Mouse (Mus musculus) G1E-ER4 (cell line): ENCODE results near the gene Gm20388. TPM values are rescaled to one million over a fixed set of nuclear protein-coding genes. Genes with fewer than 3 reads are reported as not detected.

Experiments
- GATA1 ChIP-seq: IDR thresholded peaks from one replicate; pipeline ENCODE4 v1.8.0; 2012; ENCODE audit warnings: low read length, inconsistent platforms
- polyA plus RNA-seq: library from polyadenylated mRNA; stranded (reverse); fragments of >175 nt; gene quantifications from 2 replicates; pipeline ENCODE4 v1.2.3, GENCODE M21; 2012

Gm20388 gene
- polyA plus RNA-seq, 1 experiment = not detected

- no peak for TF ChIP-seq GATA1
Observed at GRCm38 (mm10) chr8:124318612-124319315, 4408.1 kb downstream of the Gm20388 start.

DNA sequence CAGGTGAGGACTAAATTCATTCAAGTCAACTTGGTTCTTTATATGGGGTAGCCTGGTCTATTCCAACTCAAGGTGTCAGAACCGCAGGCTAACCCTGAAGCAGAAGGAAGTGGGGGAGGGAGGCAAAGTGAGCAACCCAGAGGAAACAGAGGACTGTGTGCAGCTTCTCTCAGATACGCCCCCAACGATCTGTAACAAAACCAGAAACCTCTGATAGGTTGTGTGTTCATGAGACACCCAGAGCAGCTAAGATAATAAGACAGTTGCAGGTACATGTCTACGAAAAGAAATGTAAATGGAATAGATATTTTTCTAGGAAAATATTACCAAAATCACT, 4408.6 kb downstream of the Gm20388 start:
- no peak for TF ChIP-seq GATA1

DNA sequence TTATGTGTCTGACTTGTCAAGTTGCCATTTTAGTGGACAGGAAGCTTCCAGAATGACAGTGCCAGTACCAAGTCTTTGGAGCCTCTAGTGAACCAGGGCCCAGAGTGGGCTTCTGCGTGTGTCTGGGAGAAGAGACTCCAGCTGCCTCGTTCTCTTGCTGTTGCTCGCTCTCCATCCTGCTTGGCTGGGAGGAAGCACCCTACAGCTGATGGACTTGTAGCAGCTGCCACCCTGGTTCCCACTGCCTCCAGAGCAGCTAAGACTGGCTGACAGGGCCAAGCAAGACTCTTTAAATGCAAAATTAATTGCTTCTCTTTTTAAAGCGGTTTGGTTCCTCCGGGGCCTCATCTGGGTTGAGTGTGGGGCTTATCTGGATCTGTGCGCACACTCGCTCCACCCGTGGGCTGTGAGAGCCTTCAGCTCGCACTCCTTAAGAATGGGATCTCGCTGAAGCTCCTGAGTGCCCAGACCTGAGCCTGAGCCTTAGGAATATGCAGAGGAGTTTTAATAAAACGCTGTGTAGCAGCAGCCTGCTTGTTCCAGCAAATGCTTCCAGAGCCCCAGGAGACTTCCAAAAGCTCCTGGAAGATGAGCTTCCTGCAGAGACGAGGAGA, 4410.7 kb downstream of the Gm20388 start:
- TF ChIP-seq GATA1 = no peak

DNA sequence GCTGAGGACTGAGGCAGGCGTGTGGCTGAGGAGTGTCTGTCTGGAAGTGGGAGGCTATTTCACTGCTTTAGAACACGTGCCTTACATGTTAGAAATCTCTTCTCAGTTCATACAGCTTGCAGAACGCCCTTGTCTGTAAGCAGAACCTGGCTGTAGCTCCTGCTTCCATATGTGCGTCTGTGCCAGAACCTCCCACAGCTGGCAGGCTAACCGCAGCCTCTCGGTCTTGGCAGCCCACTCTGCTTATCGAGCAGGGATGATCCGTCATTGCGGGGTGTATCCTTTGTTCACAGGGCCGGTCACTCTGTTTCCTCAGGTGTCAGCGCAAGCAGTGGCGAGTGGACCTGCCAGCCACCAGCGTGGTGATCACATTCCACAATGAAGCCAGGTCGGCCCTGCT, 4412.7 kb downstream of the Gm20388 start:
- no peak for TF ChIP-seq GATA1

- no peak for TF ChIP-seq GATA1
Observed at GRCm38 (mm10) chr8:124328259-124328658, 4417.6 kb downstream of the Gm20388 start.

GRCm38 (mm10) chr8:124329690-124330089, 4419.0 kb downstream of the Gm20388 start:
- no peak for TF ChIP-seq GATA1

GRCm38 (mm10) chr8:124330433-124330832, 4419.8 kb downstream of the Gm20388 start:
- no peak for TF ChIP-seq GATA1

DNA sequence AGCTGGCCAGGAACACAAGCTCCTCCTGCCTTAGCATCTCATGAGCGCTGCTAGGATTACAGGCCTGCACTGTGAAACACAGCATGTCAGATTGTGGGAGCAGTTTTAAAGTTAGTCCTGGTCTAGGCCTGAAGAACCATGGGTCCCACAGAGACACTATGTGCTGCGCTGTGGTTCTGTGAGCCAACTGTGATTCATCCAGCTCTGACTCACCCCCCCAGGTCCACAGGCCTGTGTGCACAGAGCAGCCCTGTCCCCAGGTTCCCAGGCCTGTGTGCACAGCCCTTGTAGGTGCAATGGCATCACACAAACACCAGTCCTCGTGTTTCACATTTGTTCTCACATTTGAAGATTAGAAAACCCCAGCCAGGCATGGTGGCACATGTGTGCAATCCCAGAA, 4420.5 kb downstream of the Gm20388 start:
- TF ChIP-seq GATA1 = no peak

DNA sequence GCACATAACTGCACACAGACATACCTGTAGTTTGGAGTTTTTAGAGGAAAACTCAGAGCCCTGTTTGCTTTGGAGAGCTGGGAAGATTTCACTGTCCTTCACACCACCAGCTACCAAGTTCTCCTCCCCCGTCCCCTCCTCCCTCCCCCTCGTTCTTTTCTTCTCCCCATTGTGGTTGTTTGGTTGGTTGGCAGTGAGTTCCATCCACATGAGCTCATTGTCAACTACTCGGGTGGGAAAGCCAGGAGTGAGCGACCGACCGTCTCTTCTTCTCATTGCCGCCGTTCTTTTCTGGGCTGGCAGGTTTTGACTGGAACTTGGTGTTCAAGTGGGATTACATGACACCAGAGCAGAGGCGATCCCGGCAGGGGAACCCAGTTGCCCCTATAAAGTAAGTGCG, 4421.1 kb downstream of the Gm20388 start:
- TF ChIP-seq GATA1 = no peak

DNA sequence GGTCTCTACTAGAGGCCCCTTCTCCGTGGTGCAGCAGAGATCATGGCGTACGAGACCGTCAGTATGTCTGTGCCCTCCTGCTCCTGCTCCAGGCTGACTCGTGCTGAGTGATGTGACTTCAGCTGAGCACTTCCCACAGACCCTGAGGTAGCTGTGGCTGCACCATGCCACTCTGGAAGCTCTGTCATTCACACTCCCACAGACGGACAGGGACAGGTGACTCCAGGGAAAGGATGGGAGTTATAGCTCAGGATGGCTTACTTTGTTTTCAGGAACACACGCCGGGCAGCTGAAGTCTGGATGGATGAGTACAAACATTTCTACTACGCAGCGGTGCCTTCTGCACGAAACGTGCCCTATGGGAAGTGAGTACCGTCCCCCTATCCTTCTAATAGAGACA, 4425.7 kb downstream of the Gm20388 start:
- no peak for TF ChIP-seq GATA1

DNA sequence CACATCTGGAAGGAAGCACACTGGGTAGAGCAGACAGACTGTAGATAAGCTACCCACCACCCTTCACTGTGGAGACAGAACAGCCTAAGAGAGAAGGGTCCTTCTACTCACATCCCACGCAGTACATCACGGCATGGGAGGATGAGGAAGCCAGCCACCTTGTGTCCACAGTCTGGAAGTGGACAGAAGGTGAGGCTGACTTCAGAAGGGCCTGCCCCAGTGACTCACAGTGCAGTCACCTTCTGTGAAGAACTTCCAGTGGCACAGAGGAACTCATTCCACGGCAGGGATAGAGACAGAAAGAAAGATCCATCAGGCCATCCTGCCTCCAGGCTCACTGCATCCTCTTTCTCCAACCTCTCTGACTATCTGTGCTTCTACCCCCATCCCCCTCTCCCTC, 4429.1 kb downstream of the Gm20388 start:
- TF ChIP-seq GATA1 = no peak

DNA sequence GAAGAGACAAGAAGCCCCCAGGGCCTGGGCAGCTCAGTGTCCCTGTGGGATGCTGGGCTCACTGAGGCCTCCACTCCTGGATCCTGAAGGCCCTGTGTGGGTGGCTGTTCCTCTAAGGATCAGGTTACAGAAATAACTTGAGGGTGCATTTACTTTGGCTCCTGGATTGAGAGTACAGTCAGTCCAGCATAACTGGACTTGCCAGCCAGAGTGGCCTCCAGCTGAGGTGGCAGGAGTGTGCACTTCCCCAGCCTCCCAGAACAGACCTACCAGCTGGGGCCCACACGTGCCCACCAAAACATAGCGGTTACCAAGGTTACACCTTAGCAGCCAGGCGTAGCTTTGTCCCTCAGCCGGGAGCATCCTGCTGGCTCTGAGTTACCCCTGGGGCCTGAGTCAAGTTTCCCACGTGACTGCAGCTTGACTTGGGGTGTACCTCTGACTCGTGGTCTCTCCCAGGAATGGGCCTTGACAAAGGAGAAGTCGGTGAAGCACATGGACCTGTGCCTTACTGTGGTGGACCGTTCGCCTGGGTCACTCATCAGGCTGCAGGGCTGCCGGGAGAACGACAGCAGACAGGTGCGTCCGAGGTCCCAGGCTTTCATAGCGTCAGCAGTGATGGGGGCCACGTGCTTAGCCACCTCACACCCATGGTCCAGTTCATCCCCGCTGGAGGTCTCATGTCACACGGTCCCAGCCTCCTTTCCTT, 4429.9 kb downstream of the Gm20388 start:
- TF ChIP-seq GATA1 = no peak

DNA sequence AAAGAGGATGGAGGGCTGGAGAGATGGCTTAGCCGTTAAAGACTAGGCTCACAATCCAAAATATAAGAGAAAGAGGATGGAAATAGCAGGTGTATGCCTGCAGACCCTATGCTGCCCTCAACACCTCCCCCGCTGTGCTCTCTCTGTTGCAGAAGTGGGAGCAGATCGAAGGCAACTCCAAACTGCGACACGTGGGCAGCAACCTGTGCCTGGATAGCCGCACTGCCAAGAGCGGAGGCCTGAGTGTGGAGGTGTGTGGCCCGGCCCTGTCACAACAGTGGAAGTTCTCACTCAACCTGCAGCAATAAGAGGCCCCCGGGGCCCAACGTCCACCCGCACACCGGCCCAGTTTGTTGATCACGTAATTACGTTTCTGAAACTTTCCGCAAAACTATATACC, 4432.5 kb downstream of the Gm20388 start:
- no peak for TF ChIP-seq GATA1

DNA sequence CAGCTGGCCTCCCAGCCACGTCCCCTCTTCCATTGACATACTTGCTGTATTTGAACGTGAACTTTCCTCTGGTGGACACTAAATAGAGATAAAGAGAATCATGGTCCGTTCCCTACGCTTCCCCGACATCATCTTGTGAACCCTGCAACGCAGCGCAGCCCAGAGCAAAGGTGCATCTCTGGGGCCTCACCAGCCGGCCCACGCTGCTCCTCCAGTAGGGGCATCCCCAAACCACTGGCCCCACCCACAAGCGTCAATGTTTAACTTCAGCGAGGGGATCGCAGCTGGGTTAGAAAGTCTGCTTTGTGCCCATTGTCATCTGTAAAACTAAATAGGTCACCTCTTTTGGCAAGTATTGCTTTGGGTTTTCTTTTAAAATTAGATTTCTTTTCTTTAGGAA, 4433.4 kb downstream of the Gm20388 start:
- TF ChIP-seq GATA1 = no peak

- TF ChIP-seq GATA1 = no peak
Observed at GRCm38 (mm10) chr8:124345098-124345497, 4434.5 kb downstream of the Gm20388 start.

DNA sequence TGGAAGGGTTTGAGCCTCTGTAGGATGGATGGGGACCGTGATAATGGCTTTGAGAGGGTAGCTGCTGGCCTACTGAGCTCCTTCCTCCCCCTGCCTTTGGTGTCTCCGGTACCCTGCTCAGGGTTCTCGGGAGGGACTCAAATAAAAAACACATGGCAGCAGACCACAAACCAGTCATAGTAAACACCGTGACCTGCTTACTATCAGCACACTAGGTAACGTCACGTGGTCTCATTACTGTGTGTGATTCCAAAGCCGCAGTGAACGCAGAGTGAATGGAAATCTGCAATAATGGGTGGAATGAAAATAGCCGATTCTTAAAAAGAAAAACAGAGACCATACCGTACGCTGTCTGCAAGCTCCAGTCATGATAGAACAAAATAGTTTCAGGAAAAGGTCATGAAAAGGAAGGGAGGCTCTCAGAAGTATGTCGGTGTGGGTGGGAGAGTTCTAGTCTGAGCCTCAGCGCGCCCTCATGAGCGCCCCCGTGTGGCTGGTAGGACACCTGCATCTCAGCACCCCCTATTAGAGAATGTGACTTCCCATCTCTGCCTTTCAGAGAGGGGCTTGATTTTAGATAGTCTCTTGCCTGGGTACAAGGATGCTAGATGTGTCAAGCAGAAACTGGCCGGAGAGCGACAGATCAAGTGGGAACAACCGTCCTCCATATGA, 4436.3 kb downstream of the Gm20388 start:
- TF ChIP-seq GATA1 = no peak
